Mouse (Mus musculus) hindbrain, embryonic 14.5 days (tissue): ENCODE results near the gene E2f1. TPM values are rescaled to one million over a fixed set of nuclear protein-coding genes. Genes with fewer than 3 reads are reported as not detected.

Source experiments
- polyA plus RNA-seq: library from polyadenylated mRNA; unstranded; fragments of >200 nt; fragmentation: Nextera tagmentation; extraction: Ambion mirVana; gene quantifications from 2 replicates; pipeline ENCODE4 v1.2.1, GENCODE M21; 2014

E2f1 gene
- polyA plus RNA-seq, 1 experiment from 2014 or later, result 2.2 TPM

Other genes with a start within 250 kb of the E2f1 start
- gene Cdk5rap1, start 196.9 kb downstream of the E2f1 start, polyA plus RNA-seq, result 14.2 and 20.3 TPM in 2 replicates
- gene Snta1, start 161.8 kb downstream of the E2f1 start, polyA plus RNA-seq, result 7.0 and 7.1 TPM in 2 replicates
- gene Cbfa2t2, start 133.4 kb downstream of the E2f1 start, polyA plus RNA-seq, result 44.6 and 48.0 TPM in 2 replicates
- gene 1700003F12Rik, start 22.8 kb downstream of the E2f1 start, polyA plus RNA-seq, result 1.5 and 1.6 TPM in 2 replicates
- gene Actl10, start 18.1 kb downstream of the E2f1 start, polyA plus RNA-seq, result 0.12 and 0.22 TPM in 2 replicates
- gene Necab3, start 11.0 kb downstream of the E2f1 start, polyA plus RNA-seq, result 13.6 and 15.2 TPM in 2 replicates
- 17.3 and 18.5 TPM in 2 replicates for gene Pxmp4, start 33.8 kb upstream of the E2f1 start, polyA plus RNA-seq
- gene Zfp341, start 43.4 kb upstream of the E2f1 start, polyA plus RNA-seq, result 2.0 and 2.4 TPM in 2 replicates
- 0.47 and 0.59 TPM in 2 replicates for gene 4930519P11Rik, start 43.5 kb upstream of the E2f1 start, polyA plus RNA-seq
- 23.2 and 23.4 TPM in 2 replicates for gene Chmp4b, start 81.8 kb upstream of the E2f1 start, polyA plus RNA-seq
- not detected in 2 replicates for gene Gm14214, start 200.1 kb upstream of the E2f1 start, polyA plus RNA-seq
- gene Raly, start 221.2 kb upstream of the E2f1 start, polyA plus RNA-seq, result 36.2 and 41.0 TPM in 2 replicates
- gene a, start 221.5 kb upstream of the E2f1 start, polyA plus RNA-seq, result 0.93 and 1.3 TPM in 2 replicates